Mouse (Mus musculus) CD4-positive helper T cell, adult 2 months (primary cell): ENCODE results near the gene Lix1.

ENCODE experiments used
- DNase-seq: peaks from one replicate; pipeline ENCODE4 v3.0.0-alpha.2; 2012; ENCODE audit warnings: low read depth, missing footprints, low spot score

Gene Lix1

GRCm38 (mm10) chr17:17402222-17403004 lies at the start of gene Lix1:
Gene Lix1 (plus strand): TSS chr17:17402672.
- no peak for DNase-seq

GRCm38 (mm10) chr17:17373550-17373917 lies 28.9 kb upstream of the Lix1 start:
- peak; percentile 6 for DNase-seq

GRCm38 (mm10) chr17:17373918-17374910 lies 28.3 kb upstream of the Lix1 start, which contains the start of gene Riok2:
Gene Riok2 (plus strand): TSS chr17:17374309.
- peak; percentile 98 for DNase-seq

- DNase-seq: no peak
Measured at GRCm38 (mm10) chr17:17375581-17375980, 26.9 kb upstream of the Lix1 start.

GRCm38 (mm10) chr17:17383703-17384102 lies 18.8 kb upstream of the Lix1 start:
- DNase-seq: no peak

- no peak for DNase-seq
Measured at GRCm38 (mm10) chr17:17384502-17384901, 18.0 kb upstream of the Lix1 start.

- no peak for DNase-seq
Measured at GRCm38 (mm10) chr17:17386117-17386516, 16.4 kb upstream of the Lix1 start.

GRCm38 (mm10) chr17:17391823-17392222 lies 10.6 kb upstream of the Lix1 start:
- no peak for DNase-seq

GRCm38 (mm10) chr17:17392863-17393262 lies 9.6 kb upstream of the Lix1 start:
- peak; percentile 19 for DNase-seq

- DNase-seq: no peak
Measured at GRCm38 (mm10) chr17:17393300-17393699, 9.2 kb upstream of the Lix1 start.

GRCm38 (mm10) chr17:17394336-17394735 lies 8.1 kb upstream of the Lix1 start:
- peak; percentile 78 for DNase-seq

- no peak for DNase-seq
Measured at GRCm38 (mm10) chr17:17396869-17397268, 5.6 kb upstream of the Lix1 start.

- peak; percentile 26 for DNase-seq
Measured at GRCm38 (mm10) chr17:17398664-17399063, 3.8 kb upstream of the Lix1 start.

- DNase-seq: no peak
Measured at GRCm38 (mm10) chr17:17403038-17403437, 566 bp downstream of the Lix1 start.

- no peak for DNase-seq
Measured at GRCm38 (mm10) chr17:17403578-17404112, 1.2 kb downstream of the Lix1 start.

GRCm38 (mm10) chr17:17404811-17405544 lies 2.5 kb downstream of the Lix1 start:
- DNase-seq: peak; percentile 12

GRCm38 (mm10) chr17:17405606-17406005 lies 3.1 kb downstream of the Lix1 start:
- DNase-seq: no peak

GRCm38 (mm10) chr17:17408137-17408536 lies 5.7 kb downstream of the Lix1 start:
- DNase-seq: no peak

- DNase-seq: no peak
Measured at GRCm38 (mm10) chr17:17408720-17409478, 6.4 kb downstream of the Lix1 start.

- DNase-seq: no peak
Measured at GRCm38 (mm10) chr17:17409601-17410000, 7.1 kb downstream of the Lix1 start.

GRCm38 (mm10) chr17:17411443-17411842 lies 9.0 kb downstream of the Lix1 start:
- DNase-seq: no peak
